Mouse (Mus musculus) thymus, adult 2 months (tissue): ENCODE results near the gene Ddx25.

Experiments used
- CTCF ChIP-seq: fragments of 200-500 bp; IDR thresholded peaks from 2 replicates; pipeline ENCODE4 v1.5.1; 2012; ENCODE audit warnings: mild to moderate bottlenecking, control low read depth, low read length, moderate library complexity, borderline replicate concordance; ENCODE audit not compliant: control insufficient read depth, poor library complexity, insufficient read depth; ENCODE audit errors: extremely low read depth
- POLR2A ChIP-seq: fragments of 200-500 bp; IDR thresholded peaks from 2 replicates; pipeline ENCODE4 v1.6.1; 2012; ENCODE audit warnings: mild to moderate bottlenecking, low read length, control low read depth, moderate library complexity; ENCODE audit not compliant: control insufficient read depth, poor library complexity, insufficient read depth; ENCODE audit errors: extremely low read depth

GRCm38 (mm10) chr9:35491109-35491866 lies 67.0 kb downstream of the Ddx25 start:
- no peak for TF ChIP-seq CTCF
- TF ChIP-seq POLR2A, result no peak
